Mouse (Mus musculus) bone marrow, adult 2 months (tissue): ENCODE results near the gene Trpc1.

ENCODE experiments used
- CTCF ChIP-seq: fragments of 200-500 bp; IDR thresholded peaks from 2 replicates; pipeline ENCODE4 v1.5.1; 2011; ENCODE audit warnings: low read length, control low read depth; ENCODE audit not compliant: control insufficient read depth, insufficient read depth
- POLR2A ChIP-seq: fragments of 200-500 bp; IDR thresholded peaks from 2 replicates; pipeline ENCODE4 v1.6.1; 2011; ENCODE audit warnings: low read depth, mild to moderate bottlenecking, control low read depth, low read length, borderline replicate concordance; ENCODE audit not compliant: control insufficient read depth

- no peak for TF ChIP-seq CTCF
- no peak for TF ChIP-seq POLR2A
Measured at GRCm38 (mm10) chr9:95696581-95696980, 53.6 kb downstream of the Trpc1 start.
